Mouse (Mus musculus) kidney, postnatal 0 days (tissue): ENCODE measurements around the gene Triap1. TPM values are rescaled to one million over a fixed set of nuclear protein-coding genes. Genes with fewer than 3 reads are reported as not detected.
A peak's percentile ranks its signal among the peaks of the same experiment; 100 is the strongest.

ENCODE experiments used
- ATAC-seq: fragments of 200-750 bp; cut with Nextera tagmentation; replicated peaks from 2 replicates; pipeline ENCODE4 v1.8.0; 2017; ENCODE audit warnings: low read depth, moderate number of reproducible peaks, moderate TSS enrichment, moderate library complexity; ENCODE audit not compliant: low FRiP score
- DNase-seq: peaks from one replicate; pipeline ENCODE4 v3.0.0-alpha.2; 2016; ENCODE audit warnings: low spot score
- H3K27ac ChIP-seq: fragments of 300-500 bp; sonication (generic); 2 replicates; pipeline ENCODE4 v1.5.1; 2014; ENCODE audit warnings: mild to moderate bottlenecking
- H3K27me3 ChIP-seq: fragments of 300-500 bp; sonication (generic); 2 replicates; pipeline ENCODE4 v1.6.1; 2014; ENCODE audit warnings: low read length, mixed read lengths; ENCODE audit not compliant: insufficient read depth
- H3K36me3 ChIP-seq: fragments of 300-500 bp; sonication (generic); 2 replicates; pipeline ENCODE4 v1.6.1; 2014; ENCODE audit warnings: low read length, mixed read lengths; ENCODE audit not compliant: insufficient read depth
- H3K4me1 ChIP-seq: fragments of 300-500 bp; sonication (generic); replicated peaks from 2 replicates; pipeline ENCODE4 v1.6.1; 2014; ENCODE audit warnings: antibody characterized with exemption, low read length, mixed read lengths; ENCODE audit not compliant: insufficient read depth
- H3K4me2 ChIP-seq: fragments of 300-500 bp; sonication (generic); 2 replicates; pipeline ENCODE4 v1.6.1; 2014; ENCODE audit warnings: mild to moderate bottlenecking, low read length, moderate library complexity, mixed read lengths
- H3K4me3 ChIP-seq: fragments of 300-500 bp; sonication (generic); replicated peaks from 2 replicates; pipeline ENCODE4 v1.5.1; 2014; ENCODE audit warnings: low read depth, low read length
- H3K9ac ChIP-seq: fragments of 300-500 bp; sonication (generic); 2 replicates; pipeline ENCODE4 v1.6.1; 2014; ENCODE audit warnings: low read depth, low read length
- H3K9me3 ChIP-seq: fragments of 300-500 bp; sonication (generic); replicated peaks from 2 replicates; pipeline ENCODE4 v1.6.1; 2016; ENCODE audit warnings: low read length, inconsistent platforms, mixed read lengths
- CTCF ChIP-seq: IDR thresholded peaks from 2 replicates; pipeline ENCODE4 v1.5.1; 2016; ENCODE audit warnings: antibody characterized with exemption, low read depth, mild to moderate bottlenecking, moderate library complexity
- WGBS: fragments of 180-500 bp; shearing (Covaris S2); extraction: QIAGEN DNeasy Blood & Tissue Kit; methylation state at CpG from one replicate; pipeline ENCODE4 v1.1.7; 2014; 5-methylcytosine and 5-hydroxymethylcytosine counted together
- polyA plus RNA-seq: library from polyadenylated mRNA; unstranded; fragments of >200 nt; fragmentation: Nextera tagmentation; extraction: Ambion mirVana; gene quantifications from 2 replicates; pipeline ENCODE4 v1.2.1, GENCODE M21; 2015

Gene Triap1
- polyA plus RNA-seq, 1 experiment from 2014 or later, result 59.0 TPM

- no peak overlapping the region for H3K4me2 ChIP-seq
These were observed 10.1 kb upstream of the Triap1 start for GRCm38 (mm10) chr5:115330955-115331354.

GRCm38 (mm10) chr5:115333626-115334025, 7.4 kb upstream of the Triap1 start:
- no peak overlapping the region for H3K4me3 ChIP-seq
- H3K9ac ChIP-seq, result no peak overlapping the region
- no peak overlapping the region for H3K4me2 ChIP-seq
- DNase-seq (no peak), ATAC-seq (no peak)
- H3K27ac ChIP-seq, result no peak overlapping the region
- no peaks in the 10 kb centered on the region for H3K27me3 ChIP-seq
- peaks cover 53% of the 10 kb centered on the region for H3K36me3 ChIP-seq
- peaks cover 7% of the 10 kb centered on the region; the same call in 1 of the 2 replicates for H3K4me1 ChIP-seq
- WGBS, result 86% methylated on average over 3 of the region's 3 CpGs
- H3K9me3 ChIP-seq, result no peaks in the 10 kb centered on the region
- TF ChIP-seq CTCF, result no peak

More at GRCm38 (mm10) chr5:115330955-115331354, 10.1 kb upstream of the Triap1 start:
- TF ChIP-seq CTCF, result no peak
- no peak overlapping the region for H3K9ac ChIP-seq
- no peaks in the 10 kb centered on the region for H3K9me3 ChIP-seq
- H3K4me1 ChIP-seq, result peaks cover 12% of the 10 kb centered on the region; the same call in 1 of the 2 replicates
- no peak for DNase-seq
- no peaks in the 10 kb centered on the region for H3K27me3 ChIP-seq
- H3K36me3 ChIP-seq, result peaks cover 50% of the 10 kb centered on the region
- WGBS, result 88% methylated on average over 9 of the region's 9 CpGs
- no peak overlapping the region for H3K27ac ChIP-seq
- no peak overlapping the region for H3K4me3 ChIP-seq
- ATAC-seq, result no peak

DNA sequence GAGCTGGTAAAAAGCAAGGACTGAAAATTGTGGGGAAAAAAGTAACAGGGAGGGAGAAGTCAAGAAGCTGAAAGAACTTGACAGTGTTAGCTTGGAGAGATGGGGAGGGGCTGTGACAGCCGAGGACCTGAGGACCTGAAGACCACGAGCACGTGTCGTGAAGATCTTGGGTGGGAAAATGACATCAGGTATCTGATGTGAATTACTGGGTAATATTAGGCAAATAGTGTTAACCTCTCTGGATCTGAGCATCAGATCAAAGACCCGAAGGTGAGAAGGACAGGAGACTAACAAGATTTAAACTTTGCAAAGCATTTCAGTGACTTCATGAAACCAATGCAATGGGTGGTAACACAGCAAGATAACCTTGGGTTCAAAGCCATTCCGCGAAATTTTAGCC, 1.0 kb upstream of the Triap1 start:
- no peak overlapping the region for H3K27ac ChIP-seq
- no peaks in the 10 kb centered on the region for H3K9me3 ChIP-seq
- H3K4me3 ChIP-seq, result peak overlapping the region; percentile 83
- WGBS, result 17% methylated on average over 7 of the region's 7 CpGs
- no peak for ATAC-seq
- peak overlapping the region; percentile 85 for H3K9ac ChIP-seq
- no peaks in the 10 kb centered on the region for H3K27me3 ChIP-seq
- peaks cover 32% of the 10 kb centered on the region for H3K36me3 ChIP-seq
- H3K4me2 ChIP-seq, result peak overlapping the region; percentile 61
- peaks cover 15% of the 10 kb centered on the region; the same call in 1 of the 2 replicates for H3K4me1 ChIP-seq
- no peak for DNase-seq
- TF ChIP-seq CTCF, result no peak

- Histone ChIP-seq H3K4me3 (peak overlapping the region; percentile 83), H3K27ac (0 out of 2 replicates have a peak overlapping the region, but pooled peaks have one; percentile 54), H3K36me3 (peaks cover 28% of the 10 kb centered on the region; the same call in 1 of the 2 replicates), H3K4me2 (peak overlapping the region; percentile 61), H3K27me3 (no peaks in the 10 kb centered on the region), H3K4me1 (peaks cover 15% of the 10 kb centered on the region; the same call in 1 of the 2 replicates), H3K9me3 (no peaks in the 10 kb centered on the region), H3K9ac (peak overlapping the region; percentile 85)
- 9% methylated on average over 36 of the region's 36 CpGs for WGBS
- no peak for DNase-seq
- no peak for TF ChIP-seq CTCF
- ATAC-seq, result peak; percentile 62
These were observed 515 bp downstream of the Triap1 start for GRCm38 (mm10) chr5:115341314-115342165.

DNA sequence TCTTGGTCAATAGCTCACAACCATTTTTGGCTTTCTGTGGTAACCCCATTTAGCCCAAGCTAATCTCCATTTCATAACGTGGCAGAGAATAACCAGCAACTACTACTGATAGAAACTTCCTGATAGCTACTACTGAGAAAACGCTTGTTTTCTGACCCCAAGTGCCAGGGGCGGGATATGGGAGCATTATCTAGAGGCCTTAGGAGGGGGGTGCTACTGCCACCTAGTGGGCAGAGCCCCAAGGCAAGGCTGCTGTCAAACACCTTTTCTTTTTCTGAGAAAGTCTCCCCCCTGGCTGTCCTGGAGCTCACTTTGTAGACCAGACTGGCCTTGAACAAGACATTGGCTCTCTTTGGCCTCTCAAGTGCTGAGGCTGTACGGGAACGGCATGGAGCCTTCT, 6.5 kb downstream of the Triap1 start:
- Histone ChIP-seq H3K4me1 (peaks cover 14% of the 10 kb centered on the region), H3K9ac (peak overlapping the region; percentile 91; the same call in 1 of the 2 replicates), H3K27me3 (no peaks in the 10 kb centered on the region), H3K4me2 (peak overlapping the region; percentile 93), H3K27ac (no peak overlapping the region), H3K9me3 (no peaks in the 10 kb centered on the region), H3K4me3 (peak overlapping the region; percentile 93), H3K36me3 (peaks cover 28% of the 10 kb centered on the region; the same call in 1 of the 2 replicates)
- peak; percentile 93 for TF ChIP-seq CTCF
- ATAC-seq (no peak), DNase-seq (peak; percentile 89)
- WGBS, result 2% methylated on average over 5 of the region's 5 CpGs

- H3K9ac ChIP-seq, result peak within 1 kb of the TSS; percentile 91
- H3K36me3 ChIP-seq, result peaks cover 21% of the 10 kb centered on the region; the same call in 1 of the 2 replicates
- WGBS, result under 1% methylated on average over 74 of the region's 74 CpGs
- ATAC-seq (peak; percentile 94), DNase-seq (peak; percentile 99)
- H3K4me3 ChIP-seq, result peak within 1 kb of the TSS; percentile 93
- H3K4me2 ChIP-seq, result peak within 1 kb of the TSS; percentile 93
- H3K9me3 ChIP-seq, result no peaks in the 10 kb centered on the region
- peak; percentile 35; the same call in 1 of the 2 replicates for TF ChIP-seq CTCF
- peak within 1 kb of the TSS; percentile 68 for H3K27ac ChIP-seq
- H3K27me3 ChIP-seq, result no peaks in the 10 kb centered on the region
- peaks cover 14% of the 10 kb centered on the region for H3K4me1 ChIP-seq
These were observed 7.7 kb downstream of the Triap1 start, which contains the start of gene Cox6a1 for GRCm38 (mm10) chr5:115348546-115349224. Gene Cox6a1, minus strand, starts transcription at chr5:115348981.
